Mouse (Mus musculus): Measurements from ENCODE around the gene Ndufa8. TPM values are rescaled to one million over a fixed set of nuclear protein-coding genes. Genes with fewer than 3 reads are reported as not detected.

The Ndufa8 gene
- polyA plus RNA-seq, 1 experiment from 2014 or later: 228 TPM

DNA sequence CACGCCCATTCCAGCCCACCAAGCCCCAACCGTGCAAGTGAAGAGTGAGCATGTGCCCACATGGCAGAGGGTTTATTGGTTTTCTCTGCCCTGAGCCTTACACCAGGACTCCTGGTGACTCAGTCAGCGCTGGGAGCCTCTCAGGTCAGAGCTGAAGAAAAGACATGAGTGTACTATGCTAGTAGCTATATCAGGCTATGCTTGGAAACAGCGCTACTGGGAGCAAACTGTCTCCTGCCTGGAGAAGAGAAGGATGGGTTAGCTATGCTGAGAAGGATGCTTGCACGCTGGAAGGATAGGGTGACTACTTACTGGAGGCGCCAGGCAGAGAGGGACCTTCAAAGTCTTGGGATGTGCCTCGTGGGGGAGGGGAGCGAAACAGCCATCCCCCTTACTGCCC, 38.6 kb downstream of the Ndufa8 start:
- DNase-seq (ENCODE audit: low spot score) (no peak), ATAC-seq (no peak)
- H3K4me1 ChIP-seq (ENCODE audit: insufficient read depth, low read depth, low read length): peaks cover 7% of the 10 kb centered on the region
- WGBS: 65% methylated on average over 8 of the region's 8 CpGs
- no peak overlapping the region for H3K27ac ChIP-seq (ENCODE audit: low read length)
- H3K4me2 ChIP-seq (replicated peaks; ENCODE audit: low read depth, low read length): no peak overlapping the region; the same call in 1 of the 2 replicates
- H3K9ac ChIP-seq (replicated peaks; ENCODE audit: low read depth): no peak overlapping the region
- no peaks in the 10 kb centered on the region for H3K36me3 ChIP-seq (ENCODE audit: insufficient read depth, low read length)
- H3K4me3 ChIP-seq (ENCODE audit: low read depth, low read length): no peak overlapping the region
- no peaks in the 10 kb centered on the region for H3K9me3 ChIP-seq (ENCODE audit: low read length)
- TF ChIP-seq EP300 (IDR thresholded peaks at IDR 0.05) (no peak), CTCF (IDR thresholded peaks at IDR 0.05) (no peak)
- H3K27me3 ChIP-seq (replicated peaks; ENCODE audit: insufficient read depth, low read length): peaks cover 3% of the 10 kb centered on the region; the same call in 1 of the 2 replicates

DNA sequence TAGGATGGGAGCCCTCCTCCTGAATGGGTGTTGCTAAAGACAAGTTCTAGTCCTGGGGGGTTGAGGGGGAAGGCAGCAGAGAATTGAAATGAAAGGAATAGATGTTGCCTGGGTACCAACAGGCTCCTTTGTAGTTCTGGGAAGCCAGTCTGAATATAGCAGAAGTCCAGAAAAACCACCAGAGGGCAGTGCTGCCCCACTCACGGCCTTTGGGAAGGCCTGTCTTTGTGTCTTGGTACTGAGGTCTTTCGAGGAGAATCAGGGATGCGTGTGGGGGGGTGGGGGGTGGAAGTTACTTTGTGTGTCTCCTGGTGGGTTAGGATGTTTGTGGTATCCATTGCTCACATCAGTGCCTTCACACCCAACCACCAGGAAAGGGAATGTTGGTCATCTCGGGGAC, 39.8 kb downstream of the Ndufa8 start:
- H3K4me1 ChIP-seq (ENCODE audit: insufficient read depth, low read depth, low read length): peaks cover 7% of the 10 kb centered on the region
- ATAC-seq (0 out of 2 replicates have a peak, but pooled peaks have one; percentile 41), DNase-seq (ENCODE audit: low spot score) (peak; percentile 88)
- no peak overlapping the region for H3K4me2 ChIP-seq (replicated peaks; ENCODE audit: low read depth, low read length)
- no peak overlapping the region for H3K9ac ChIP-seq (replicated peaks; ENCODE audit: low read depth)
- TF ChIP-seq CTCF (IDR thresholded peaks at IDR 0.05) (peak; percentile 92), EP300 (IDR thresholded peaks at IDR 0.05) (no peak)
- no peak overlapping the region for H3K4me3 ChIP-seq (ENCODE audit: low read depth, low read length)
- H3K27ac ChIP-seq (ENCODE audit: low read length): no peak overlapping the region
- peaks cover 3% of the 10 kb centered on the region; the same call in 1 of the 2 replicates for H3K27me3 ChIP-seq (replicated peaks; ENCODE audit: insufficient read depth, low read length)
- WGBS: 26% methylated on average over 4 of the region's 4 CpGs
- no peaks in the 10 kb centered on the region for H3K9me3 ChIP-seq (ENCODE audit: low read length)
- H3K36me3 ChIP-seq (ENCODE audit: insufficient read depth, low read length): no peaks in the 10 kb centered on the region

GRCm38 (mm10) chr2:36008071-36008470, 41.1 kb downstream of the Ndufa8 start:
- Histone ChIP-seq H3K4me3 (ENCODE audit: low read depth, low read length) (no peak overlapping the region), H3K27me3 (replicated peaks; ENCODE audit: insufficient read depth, low read length) (peaks cover 3% of the 10 kb centered on the region; the same call in 1 of the 2 replicates), H3K27ac (ENCODE audit: low read length) (no peak overlapping the region), H3K36me3 (ENCODE audit: insufficient read depth, low read length) (no peaks in the 10 kb centered on the region), H3K9me3 (ENCODE audit: low read length) (no peaks in the 10 kb centered on the region), H3K4me1 (ENCODE audit: insufficient read depth, low read depth, low read length) (peaks cover 7% of the 10 kb centered on the region), H3K9ac (replicated peaks; ENCODE audit: low read depth) (no peak overlapping the region), H3K4me2 (replicated peaks; ENCODE audit: low read depth, low read length) (no peak overlapping the region)
- ATAC-seq (no peak), DNase-seq (ENCODE audit: low spot score) (peak; percentile 57)
- WGBS: 5% methylated on average over 1 of the region's 1 CpGs
- TF ChIP-seq EP300 (IDR thresholded peaks at IDR 0.05) (no peak), CTCF (IDR thresholded peaks at IDR 0.05) (peak; percentile 93)

GRCm38 (mm10) chr2:36002188-36002587, 47.0 kb downstream of the Ndufa8 start:
- Histone ChIP-seq H3K4me1 (ENCODE audit: insufficient read depth, low read depth, low read length) (no peaks in the 10 kb centered on the region), H3K9me3 (ENCODE audit: low read length) (no peaks in the 10 kb centered on the region), H3K9ac (replicated peaks; ENCODE audit: low read depth) (no peak overlapping the region), H3K27me3 (replicated peaks; ENCODE audit: insufficient read depth, low read length) (no peaks in the 10 kb centered on the region), H3K4me2 (replicated peaks; ENCODE audit: low read depth, low read length) (no peak overlapping the region), H3K4me3 (ENCODE audit: low read depth, low read length) (no peak overlapping the region), H3K36me3 (ENCODE audit: insufficient read depth, low read length) (no peaks in the 10 kb centered on the region), H3K27ac (ENCODE audit: low read length) (no peak overlapping the region)
- WGBS: 43% methylated on average over 6 of the region's 6 CpGs
- TF ChIP-seq CTCF (IDR thresholded peaks at IDR 0.05) (no peak), EP300 (IDR thresholded peaks at IDR 0.05) (no peak)
- DNase-seq (ENCODE audit: low spot score): no peak
- no peak for ATAC-seq

DNA sequence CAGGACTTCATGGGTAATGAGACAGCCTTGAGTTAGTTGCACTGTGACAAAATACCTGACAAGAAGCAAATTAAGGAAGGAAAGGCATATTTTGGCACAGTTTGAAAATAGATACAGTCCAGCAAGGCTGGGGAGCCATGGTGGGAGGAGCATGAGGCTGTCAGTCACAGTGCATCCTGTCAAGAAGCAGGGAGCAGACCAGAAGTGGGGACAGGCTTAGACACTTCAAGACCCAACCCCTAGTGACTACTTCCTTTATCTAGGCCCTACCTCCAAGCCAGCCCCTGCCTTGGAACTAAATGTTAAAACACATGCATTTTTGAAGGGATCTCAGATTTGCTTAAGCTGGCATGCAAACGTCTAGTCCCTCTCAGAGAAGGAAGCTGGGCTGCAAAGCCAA, 48.8 kb downstream of the Ndufa8 start:
- no peak for TF ChIP-seq EP300 (IDR thresholded peaks at IDR 0.05)
- TF ChIP-seq CTCF (IDR thresholded peaks at IDR 0.05): no peak
- Histone ChIP-seq H3K36me3 (ENCODE audit: insufficient read depth, low read length) (no peaks in the 10 kb centered on the region), H3K9ac (replicated peaks; ENCODE audit: low read depth) (no peak overlapping the region), H3K4me3 (ENCODE audit: low read depth, low read length) (no peak overlapping the region), H3K4me1 (ENCODE audit: insufficient read depth, low read depth, low read length) (no peaks in the 10 kb centered on the region), H3K27me3 (replicated peaks; ENCODE audit: insufficient read depth, low read length) (no peaks in the 10 kb centered on the region), H3K9me3 (ENCODE audit: low read length) (no peaks in the 10 kb centered on the region), H3K4me2 (replicated peaks; ENCODE audit: low read depth, low read length) (no peak overlapping the region), H3K27ac (ENCODE audit: low read length) (no peak overlapping the region)
- 22% methylated on average over 1 of the region's 1 CpGs for WGBS
- DNase-seq (ENCODE audit: low spot score) (no peak), ATAC-seq (no peak)

- H3K27ac ChIP-seq (ENCODE audit: low read length): no peak overlapping the region
- H3K36me3 ChIP-seq (ENCODE audit: insufficient read depth, low read length): no peaks in the 10 kb centered on the region
- no peak overlapping the region for H3K4me2 ChIP-seq (replicated peaks; ENCODE audit: low read depth, low read length)
- DNase-seq (ENCODE audit: low spot score): no peak
- H3K9ac ChIP-seq (replicated peaks; ENCODE audit: low read depth): no peak overlapping the region
- TF ChIP-seq CTCF (IDR thresholded peaks at IDR 0.05) (no peak), EP300 (IDR thresholded peaks at IDR 0.05) (no peak)
- no peaks in the 10 kb centered on the region for H3K4me1 ChIP-seq (ENCODE audit: insufficient read depth, low read depth, low read length)
- ATAC-seq: no peak
- no peaks in the 10 kb centered on the region for H3K27me3 ChIP-seq (replicated peaks; ENCODE audit: insufficient read depth, low read length)
- no peak overlapping the region for H3K4me3 ChIP-seq (ENCODE audit: low read depth, low read length)
- H3K9me3 ChIP-seq (ENCODE audit: low read length): no peaks in the 10 kb centered on the region
These were observed 50.0 kb downstream of the Ndufa8 start for GRCm38 (mm10) chr2:35999212-35999611.

DNA sequence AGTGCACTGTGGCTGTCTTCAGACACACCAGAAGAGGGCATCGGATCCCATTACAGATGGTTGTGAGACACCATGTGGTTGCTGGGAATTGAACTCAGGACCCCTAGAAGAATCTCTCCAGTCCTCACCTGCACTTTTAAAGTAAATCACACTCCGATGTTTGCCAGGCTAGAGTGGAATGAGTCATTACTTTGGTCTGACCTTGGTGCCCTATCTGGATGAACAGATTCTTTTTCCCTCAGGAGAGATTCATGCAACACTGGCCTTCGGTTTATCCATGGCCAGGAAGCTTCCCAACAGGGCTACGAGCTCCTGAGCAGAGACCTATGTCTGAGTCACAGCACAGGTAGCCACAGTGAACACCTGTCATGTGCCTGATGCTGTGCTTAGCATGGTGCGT, 50.8 kb downstream of the Ndufa8 start:
- H3K36me3 ChIP-seq (ENCODE audit: insufficient read depth, low read length): no peaks in the 10 kb centered on the region
- no peak overlapping the region for H3K27ac ChIP-seq (ENCODE audit: low read length)
- WGBS: 73% methylated on average over 5 of the region's 5 CpGs
- H3K9ac ChIP-seq (replicated peaks; ENCODE audit: low read depth): no peak overlapping the region
- H3K4me3 ChIP-seq (ENCODE audit: low read depth, low read length): no peak overlapping the region
- H3K4me2 ChIP-seq (replicated peaks; ENCODE audit: low read depth, low read length): no peak overlapping the region
- no peaks in the 10 kb centered on the region for H3K4me1 ChIP-seq (ENCODE audit: insufficient read depth, low read depth, low read length)
- DNase-seq (ENCODE audit: low spot score): no peak
- no peaks in the 10 kb centered on the region for H3K9me3 ChIP-seq (ENCODE audit: low read length)
- ATAC-seq: no peak
- H3K27me3 ChIP-seq (replicated peaks; ENCODE audit: insufficient read depth, low read length): no peaks in the 10 kb centered on the region
- TF ChIP-seq CTCF (IDR thresholded peaks at IDR 0.05): no peak
- no peak for TF ChIP-seq EP300 (IDR thresholded peaks at IDR 0.05)
